Mouse (Mus musculus) stomach, embryonic 14.5 days (tissue): ENCODE measurements around the gene Traf3ip2. TPM values are rescaled to one million over a fixed set of nuclear protein-coding genes. Genes with fewer than 3 reads are reported as not detected.

Experiments
- ATAC-seq: fragments of 200-750 bp; cut with Nextera tagmentation; 2 replicates; pipeline ENCODE4 v1.8.0; 2017; ENCODE audit warnings: low read depth, moderate TSS enrichment; ENCODE audit not compliant: insufficient number of reproducible peaks, insufficient read depth, low FRiP score
- H3K27ac ChIP-seq: fragments of 300-500 bp; sonication (generic); 2 replicates; pipeline ENCODE4 v1.5.1; 2014; ENCODE audit warnings: mild to moderate bottlenecking, low read length, moderate library complexity, mixed read lengths
- H3K27me3 ChIP-seq: fragments of 300-500 bp; sonication (generic); 2 replicates; pipeline ENCODE4 v1.6.1; 2014; ENCODE audit warnings: low read length, control low read depth, mixed read lengths; ENCODE audit not compliant: control insufficient read depth, insufficient read depth
- H3K36me3 ChIP-seq: fragments of 300-500 bp; sonication (generic); 2 replicates; pipeline ENCODE4 v1.6.1; 2014; ENCODE audit warnings: mild to moderate bottlenecking, control low read depth, low read length, moderate library complexity, mixed read lengths; ENCODE audit not compliant: control insufficient read depth, insufficient read depth
- H3K4me1 ChIP-seq: fragments of 300-500 bp; sonication (generic); 2 replicates; pipeline ENCODE4 v1.6.1; 2014; ENCODE audit warnings: low read length, control low read depth, mixed read lengths; ENCODE audit not compliant: control insufficient read depth, insufficient read depth
- H3K4me2 ChIP-seq: fragments of 300-500 bp; sonication (generic); replicated peaks from 2 replicates; pipeline ENCODE4 v1.6.1; 2014; ENCODE audit warnings: low read depth, low read length, control low read depth
- H3K4me3 ChIP-seq: fragments of 300-500 bp; sonication (generic); 2 replicates; pipeline ENCODE4 v1.5.1; 2014; ENCODE audit warnings: low read depth, low read length, control low read depth
- H3K9ac ChIP-seq: fragments of 300-500 bp; sonication (generic); replicated peaks from 2 replicates; pipeline ENCODE4 v1.6.1; 2014; ENCODE audit warnings: low read depth, mild to moderate bottlenecking, control low read depth, low read length, moderate library complexity, mixed read lengths
- H3K9me3 ChIP-seq: fragments of 300-500 bp; sonication (generic); 2 replicates; pipeline ENCODE4 v1.6.1; 2016; ENCODE audit warnings: low read depth, low read length, control low read depth; ENCODE audit not compliant: control insufficient read depth
- WGBS: fragments of 180-500 bp; shearing (Covaris S2); extraction: QIAGEN DNeasy Blood & Tissue Kit; methylation state at CpG from one replicate; pipeline ENCODE4 v1.1.7; 2014; 5-methylcytosine and 5-hydroxymethylcytosine counted together
- polyA plus RNA-seq: library from polyadenylated mRNA; unstranded; fragments of >200 nt; fragmentation: Nextera tagmentation; extraction: Ambion mirVana; gene quantifications from 2 replicates; pipeline ENCODE4 v1.2.1, GENCODE M21; 2014

The Traf3ip2 gene
- polyA plus RNA-seq, 1 experiment from 2014 or later, result 30.2 TPM

- peak; percentile 65; the same call in 1 of the 2 replicates for ATAC-seq
- H3K4me2 ChIP-seq, result no peak overlapping the region
- 27% methylated on average over 14 of the region's 14 CpGs for WGBS
- H3K27ac ChIP-seq, result peak overlapping the region; percentile 85
- peaks cover 13% of the 10 kb centered on the region for H3K4me1 ChIP-seq
- H3K9ac ChIP-seq, result no peak overlapping the region
- no peaks in the 10 kb centered on the region for H3K27me3 ChIP-seq
- no peaks in the 10 kb centered on the region for H3K9me3 ChIP-seq
- peaks cover 35% of the 10 kb centered on the region for H3K36me3 ChIP-seq
- no peak overlapping the region for H3K4me3 ChIP-seq
Measured at GRCm38 (mm10) chr10:39646629-39647019, 33.9 kb downstream of the Traf3ip2 start.

GRCm38 (mm10) chr10:39647118-39647517 is 34.4 kb downstream of the Traf3ip2 start:
- Histone ChIP-seq H3K4me3 (no peak overlapping the region), H3K9me3 (no peaks in the 10 kb centered on the region)

GRCm38 (mm10) chr10:39648278-39648677 is 35.5 kb downstream of the Traf3ip2 start:
- WGBS, result 94% methylated on average over 3 of the region's 3 CpGs
- Histone ChIP-seq H3K4me1 (peaks cover 13% of the 10 kb centered on the region), H3K27ac (no peak overlapping the region), H3K4me3 (no peak overlapping the region), H3K36me3 (peaks cover 28% of the 10 kb centered on the region), H3K9me3 (no peaks in the 10 kb centered on the region), H3K27me3 (no peaks in the 10 kb centered on the region), H3K9ac (no peak overlapping the region), H3K4me2 (no peak overlapping the region)
- no peak for ATAC-seq

More at GRCm38 (mm10) chr10:39647118-39647517, 34.4 kb downstream of the Traf3ip2 start:
- Histone ChIP-seq H3K9ac (no peak overlapping the region), H3K36me3 (peaks cover 35% of the 10 kb centered on the region), H3K4me2 (no peak overlapping the region), H3K4me1 (peaks cover 13% of the 10 kb centered on the region), H3K27ac (peak overlapping the region; percentile 85; the same call in 1 of the 2 replicates), H3K27me3 (no peaks in the 10 kb centered on the region)
- 75% methylated on average over 1 of the region's 1 CpGs for WGBS
- no peak for ATAC-seq

GRCm38 (mm10) chr10:39649550-39649949 is 36.8 kb downstream of the Traf3ip2 start:
- Histone ChIP-seq H3K36me3 (peaks cover 23% of the 10 kb centered on the region), H3K9ac (no peak overlapping the region), H3K27me3 (no peaks in the 10 kb centered on the region), H3K4me1 (peaks cover 16% of the 10 kb centered on the region), H3K9me3 (no peaks in the 10 kb centered on the region), H3K4me2 (no peak overlapping the region), H3K27ac (no peak overlapping the region), H3K4me3 (no peak overlapping the region)
- no peak for ATAC-seq
- WGBS, result 92% methylated on average over 3 of the region's 3 CpGs

GRCm38 (mm10) chr10:39650316-39650715 is 37.6 kb downstream of the Traf3ip2 start:
- 94% methylated on average over 3 of the region's 3 CpGs for WGBS
- Histone ChIP-seq H3K27me3 (no peaks in the 10 kb centered on the region), H3K9me3 (no peaks in the 10 kb centered on the region), H3K9ac (no peak overlapping the region), H3K27ac (no peak overlapping the region), H3K4me2 (no peak overlapping the region), H3K4me1 (peaks cover 16% of the 10 kb centered on the region), H3K4me3 (no peak overlapping the region), H3K36me3 (peaks cover 24% of the 10 kb centered on the region)
- no peak for ATAC-seq

- no peak for ATAC-seq
- Histone ChIP-seq H3K36me3 (peaks cover 16% of the 10 kb centered on the region), H3K9ac (no peak overlapping the region), H3K27ac (peak overlapping the region; percentile 44; the same call in 1 of the 2 replicates), H3K4me1 (peaks cover 20% of the 10 kb centered on the region; the same call in 1 of the 2 replicates), H3K4me2 (no peak overlapping the region), H3K4me3 (no peak overlapping the region), H3K27me3 (no peaks in the 10 kb centered on the region), H3K9me3 (no peaks in the 10 kb centered on the region)
- 41% methylated on average over 8 of the region's 8 CpGs for WGBS
Measured at GRCm38 (mm10) chr10:39654001-39654416, 41.3 kb downstream of the Traf3ip2 start.

- Histone ChIP-seq H3K4me3 (no peak overlapping the region), H3K4me2 (0 out of 2 replicates have a peak overlapping the region, but pooled peaks have one; percentile 16)
Measured at GRCm38 (mm10) chr10:39658901-39659410, 46.2 kb downstream of the Traf3ip2 start.

GRCm38 (mm10) chr10:39659411-39660268 is 46.9 kb downstream of the Traf3ip2 start:
- Histone ChIP-seq H3K27me3 (no peaks in the 10 kb centered on the region), H3K4me2 (0 out of 2 replicates have a peak overlapping the region, but pooled peaks have one; percentile 16), H3K27ac (peak overlapping the region; percentile 97), H3K9me3 (no peaks in the 10 kb centered on the region), H3K36me3 (0 out of 2 replicates have a peak, but pooled peaks cover 4% of the 10 kb centered on the region), H3K4me1 (peaks cover 43% of the 10 kb centered on the region; the same call in 1 of the 2 replicates), H3K4me3 (no peak overlapping the region), H3K9ac (no peak overlapping the region)
- 3% methylated on average over 11 of the region's 11 CpGs for WGBS
- peak; percentile 91 for ATAC-seq

More at GRCm38 (mm10) chr10:39658901-39659410, 46.2 kb downstream of the Traf3ip2 start:
- H3K9me3 ChIP-seq, result no peaks in the 10 kb centered on the region
- WGBS, result 8% methylated on average over 5 of the region's 5 CpGs
- ATAC-seq, result peak; percentile 19
- peak overlapping the region; percentile 97 for H3K27ac ChIP-seq
- H3K9ac ChIP-seq, result no peak overlapping the region
- H3K36me3 ChIP-seq, result peaks cover 4% of the 10 kb centered on the region; the same call in 1 of the 2 replicates
- H3K27me3 ChIP-seq, result no peaks in the 10 kb centered on the region
- H3K4me1 ChIP-seq, result peaks cover 37% of the 10 kb centered on the region; the same call in 1 of the 2 replicates
